Mouse (Mus musculus): Measurements from ENCODE around the gene Mast1. TPM values are rescaled to one million over a fixed set of nuclear protein-coding genes. Genes with fewer than 3 reads are reported as not detected.
A peak's percentile ranks its signal among the peaks of the same experiment; 100 is the strongest.

Gene Mast1
- total and polyA plus RNA-seq, 3 experiments = 0.21 to 0.34 TPM; not detected in 1

DNA sequence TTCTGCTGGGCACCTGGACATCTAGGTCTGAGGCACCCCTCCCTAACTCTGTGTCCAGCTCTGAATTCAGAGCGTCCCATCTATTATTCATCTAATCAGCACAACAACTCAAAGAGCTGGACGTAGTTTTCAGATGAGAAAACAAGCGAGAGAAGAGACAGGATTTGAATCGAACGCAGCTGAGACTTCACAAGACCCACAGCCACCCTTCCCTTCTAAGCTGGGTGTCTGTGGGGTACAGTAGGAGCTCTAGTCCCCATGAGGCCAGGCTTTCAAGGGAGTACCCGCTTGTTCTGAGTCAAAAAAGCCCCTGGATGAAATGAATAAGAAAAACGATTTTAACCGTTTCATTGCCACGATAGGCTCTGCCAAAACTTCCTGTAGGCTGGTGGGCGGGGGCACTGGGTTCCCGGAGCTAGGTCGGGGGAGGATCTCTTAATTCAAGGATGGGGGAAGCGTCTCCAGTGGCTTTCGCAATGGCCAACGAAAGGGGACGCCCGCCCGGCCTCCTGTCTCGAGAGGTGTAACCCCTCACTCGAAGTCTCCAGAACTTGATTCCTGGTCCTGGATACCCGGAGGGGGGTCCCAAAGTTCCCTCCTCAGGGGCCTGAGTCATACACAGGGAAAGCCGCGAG is 48.0 kb upstream of the Mast1 start:
- no peak for TF ChIP-seq MAX (IDR thresholded peaks at IDR 0.05; ENCODE audit: low read length)
- TF ChIP-seq KAT2A (IDR thresholded peaks at IDR 0.05; ENCODE audit: insufficient replicate concordance, low read length) = no peak
- no peak for TF ChIP-seq UBTF (IDR thresholded peaks at IDR 0.05; ENCODE audit: low read depth, low read length)
- TF ChIP-seq PAX5 (IDR thresholded peaks at IDR 0.05; ENCODE audit: low read length) = no peak
- peak; percentile 1; the same call in 1 of the 2 replicates for TF ChIP-seq MAZ (IDR thresholded peaks at IDR 0.05; ENCODE audit: low read depth, low read length)
- peak; percentile 39; the same call in 1 of the 2 replicates for TF ChIP-seq EP300 (IDR thresholded peaks at IDR 0.05; ENCODE audit: low read length)
- no peak for TF ChIP-seq CHD2 (IDR thresholded peaks at IDR 0.05; ENCODE audit: low read length)
- no peak for TF ChIP-seq MEF2A (IDR thresholded peaks at IDR 0.05; ENCODE audit: borderline replicate concordance, low read depth, low read length)
- TF ChIP-seq MYC (IDR thresholded peaks at IDR 0.05; ENCODE audit: low read depth, low read length) = no peak
- TF ChIP-seq JUN (IDR thresholded peaks at IDR 0.05; ENCODE audit: insufficient read depth, low read depth, low read length) = no peak
- TF ChIP-seq CTCF (conservative IDR thresholded peaks at IDR 0.05 in 1 of 2, IDR thresholded peaks at IDR 0.05 in 1 of 2; ENCODE audit: low read depth in 2 of 2, low read length in 2 of 2) = no peak
- TF ChIP-seq ZKSCAN1 (IDR thresholded peaks at IDR 0.05; ENCODE audit: borderline replicate concordance, low read depth, low read length) = no peak
- TF ChIP-seq POLR2AphosphoS2 (IDR thresholded peaks at IDR 0.05; ENCODE audit: low read depth, low read length) = no peak; the same call in 1 of the 2 replicates
- peak; percentile 22; the same call in 1 of the 2 replicates for TF ChIP-seq NRF1 (IDR thresholded peaks at IDR 0.05; ENCODE audit: low read depth, low read length)
- TF ChIP-seq GABPA (IDR thresholded peaks at IDR 0.05; ENCODE audit: insufficient replicate concordance, low read depth, low read length) = no peak
- no peak for TF ChIP-seq TCF12 (IDR thresholded peaks at IDR 0.05; ENCODE audit: low read depth, low read length)
- TF ChIP-seq RCOR1 (conservative IDR thresholded peaks at IDR 0.05; ENCODE audit: low read depth, low read length) = no peak
- TF ChIP-seq HCFC1 (IDR thresholded peaks at IDR 0.05; ENCODE audit: low read depth, low read length) = no peak
- TF ChIP-seq ZNF384 (IDR thresholded peaks at IDR 0.05; ENCODE audit: low read depth, low read length) = no peak
- TF ChIP-seq USF2 (conservative IDR thresholded peaks at IDR 0.05; ENCODE audit: low read depth, low read length) = no peak
- TF ChIP-seq USF1 (IDR thresholded peaks at IDR 0.05; ENCODE audit: low read depth, low read length) = no peak
- peak; percentile 67 for TF ChIP-seq CHD1 (IDR thresholded peaks at IDR 0.05; ENCODE audit: low read depth, low read length)
- TF ChIP-seq IRF4 (IDR thresholded peaks at IDR 0.05; ENCODE audit: low read depth, low read length) = no peak; the same call in 1 of the 2 replicates
- TF ChIP-seq MXI1 (IDR thresholded peaks at IDR 0.05; ENCODE audit: low read depth, low read length) = no peak
- TF ChIP-seq NELFE (IDR thresholded peaks at IDR 0.05; ENCODE audit: low read depth, low read length) = no peak; the same call in 1 of the 2 replicates
- peak; percentile 51 for TF ChIP-seq POLR2A (IDR thresholded peaks at IDR 0.05; ENCODE audit: low read depth, low read length)
- TF ChIP-seq ZC3H11A (IDR thresholded peaks at IDR 0.05; ENCODE audit: low read depth, low read length) = no peak
- peak; percentile 71; the same call in 1 of the 2 replicates for TF ChIP-seq TBP (conservative IDR thresholded peaks at IDR 0.05; ENCODE audit: low read depth, low read length)
- peak overlapping the region; percentile 44 to 64 (median 56) for H3K4me3 ChIP-seq (replicated peaks in 1 of 3; ENCODE audit: low read depth in 2 of 3, low read length in 2 of 3, poor library complexity in 1 of 3)
- dilution Hi-C loops (cut with MboI; ENCODE audit: extremely low pct_ligation_motif_present, extremely low pct_unique_long_range_greater_than_20kb, low sequenced_read_pairs) (no loop called here), in situ Hi-C loops (cut with MboI; ENCODE audit: low pct_ligation_motif_present, low pct_unique_long_range_greater_than_20kb, low sequenced_read_pairs) (no loop called here)
- peak; percentile 81 for DNase-seq (ENCODE audit: extremely low read depth)
- H3K36me3 ChIP-seq (replicated peaks in 1 of 2; ENCODE audit: control insufficient read depth in 1 of 2, insufficient read depth in 1 of 2, low read length in 1 of 2) = no peaks in the 10 kb centered on the region
- H3K27me3 ChIP-seq (replicated peaks) = no peaks in the 10 kb centered on the region
- H3K27ac ChIP-seq (ENCODE audit: insufficient read depth, low read depth) = peak overlapping the region; percentile 94
- H3K4me2 ChIP-seq (ENCODE audit: insufficient read depth, low read depth, poor library complexity, severe bottlenecking) = peak overlapping the region; percentile 90
- no peaks in the 10 kb centered on the region for H3K9me3 ChIP-seq (replicated peaks; ENCODE audit: low read length)
- no peaks in the 10 kb centered on the region for H3K79me2 ChIP-seq (replicated peaks; ENCODE audit: control insufficient read depth, extremely low read depth, insufficient read depth, poor library complexity, severe bottlenecking)
- peak overlapping the region; percentile 89 for H3K9ac ChIP-seq (ENCODE audit: insufficient read depth, low read depth)
- peaks cover 45 to 68% of the 10 kb centered on the region in 2 experiments for H3K4me1 ChIP-seq (ENCODE audit: control insufficient read depth in 1 of 2, insufficient read depth in 2 of 2)

All from CH12.LX (cell line).